Mouse (Mus musculus) heart, adult 2 months (tissue): Measurements from ENCODE around the gene Lamtor4.

Experiments
- CTCF ChIP-seq: fragments of 200-600 bp; IDR thresholded peaks from 2 replicates; pipeline ENCODE4 v1.8.1; 2022; ENCODE audit warnings: antibody characterized with exemption, mild to moderate bottlenecking, moderate library complexity
- EP300 ChIP-seq: fragments of 200-500 bp; IDR thresholded peaks from 2 replicates; pipeline ENCODE4 v1.6.1; 2011; ENCODE audit warnings: low read depth, low read length, control low read depth; ENCODE audit not compliant: insufficient read depth
- POLR2A ChIP-seq: fragments of 200-500 bp; IDR thresholded peaks from 2 replicates; pipeline ENCODE4 v1.6.1; 2011; ENCODE audit warnings: mild to moderate bottlenecking, low read depth, low read length, control low read depth; ENCODE audit not compliant: insufficient read depth

- TF ChIP-seq POLR2A (no peak), CTCF (no peak), EP300 (no peak)
Measured at GRCm38 (mm10) chr5:138258078-138258477, 2.8 kb downstream of the Lamtor4 start.
